Mouse (Mus musculus) myocyte (in vitro differentiated cells): Measurements from ENCODE around the gene Ago4. TPM values are rescaled to one million over a fixed set of nuclear protein-coding genes. Genes with fewer than 3 reads are reported as not detected.

Experiments used
- H3K27me3 ChIP-seq: one replicate; pipeline ENCODE4 v1.6.1; 2011; ENCODE audit not compliant: control insufficient read depth, insufficient read depth, insufficient read length
- H3K36me3 ChIP-seq: one replicate; pipeline ENCODE4 v1.6.1; 2011; ENCODE audit not compliant: control insufficient read depth, insufficient read depth
- H3K4me2 ChIP-seq: one replicate; pipeline ENCODE4 v1.6.1; 2011; ENCODE audit warnings: low read depth, control low read depth
- H3K4me3 ChIP-seq: one replicate; pipeline ENCODE4 v1.5.1; 2011; ENCODE audit warnings: mild to moderate bottlenecking, control low read depth, moderate library complexity
- H3K79me2 ChIP-seq: one replicate; pipeline ENCODE4 v1.6.1; 2011; ENCODE audit not compliant: control insufficient read depth, insufficient read depth
- H3ac ChIP-seq: one replicate; pipeline ENCODE4 v1.6.1; 2011; ENCODE audit not compliant: control insufficient read depth, insufficient read length
- CEBPB ChIP-seq: IDR thresholded peaks from 2 replicates; pipeline ENCODE4 v1.6.1; 2011; ENCODE audit warnings: mild to moderate bottlenecking, moderate library complexity; ENCODE audit not compliant: poor library complexity, insufficient read depth, severe bottlenecking
- E2F4 ChIP-seq: IDR thresholded peaks from one replicate; pipeline ENCODE4 v1.6.1; 2011; ENCODE audit warnings: mild to moderate bottlenecking, control low read depth, moderate library complexity; ENCODE audit not compliant: insufficient read depth
- MAX ChIP-seq: IDR thresholded peaks from one replicate; pipeline ENCODE4 v1.6.1; 2011; ENCODE audit warnings: low read depth, mild to moderate bottlenecking, control low read depth
- MYOD1 ChIP-seq, 3 experiments: IDR thresholded peaks; one replicate each; pipeline ENCODE4 v1.6.1; 2011; ENCODE audit warnings: control low read depth in 2 of 3, low read depth in 2 of 3, mild to moderate bottlenecking in 2 of 3, moderate library complexity in 1 of 3; ENCODE audit not compliant: insufficient read length in 2 of 3, control insufficient read depth in 1 of 3
- MYOG ChIP-seq, 3 experiments: IDR thresholded peaks; one replicate each; pipeline ENCODE4 v1.6.1; 2011; ENCODE audit warnings: control low read depth in 2 of 3, low read depth in 2 of 3, mild to moderate bottlenecking in 2 of 3; ENCODE audit not compliant: insufficient read length in 2 of 3, control insufficient read depth in 1 of 3, insufficient read depth in 1 of 3
- POLR2A ChIP-seq: IDR thresholded peaks from one replicate; pipeline ENCODE4 v1.6.1; 2011; ENCODE audit warnings: low read depth, mild to moderate bottlenecking, control low read depth, moderate library complexity; ENCODE audit not compliant: insufficient read length
- POLR2AphosphoS2 ChIP-seq: IDR thresholded peaks from one replicate; pipeline ENCODE4 v1.6.1; 2011; ENCODE audit warnings: low read depth, control low read depth; ENCODE audit not compliant: insufficient read length
- REST ChIP-seq: IDR thresholded peaks from one replicate; pipeline ENCODE4 v1.6.1; 2011; ENCODE audit warnings: mild to moderate bottlenecking, control low read depth, moderate library complexity; ENCODE audit not compliant: insufficient read depth, insufficient read length
- SRF ChIP-seq: IDR thresholded peaks from one replicate; pipeline ENCODE4 v1.6.1; 2011; ENCODE audit warnings: low read depth; ENCODE audit not compliant: control insufficient read depth, insufficient read length
- TCF12 ChIP-seq: IDR thresholded peaks from one replicate; pipeline ENCODE4 v1.6.1; 2011; ENCODE audit warnings: mild to moderate bottlenecking, control low read depth; ENCODE audit not compliant: poor library complexity, insufficient read depth, severe bottlenecking
- TCF3 ChIP-seq: IDR thresholded peaks from one replicate; pipeline ENCODE4 v1.6.1; 2011; ENCODE audit warnings: low read depth, control low read depth; ENCODE audit not compliant: insufficient read length
- USF1 ChIP-seq: IDR thresholded peaks from one replicate; pipeline ENCODE4 v1.6.1; 2011; ENCODE audit warnings: low read depth, mild to moderate bottlenecking, control low read depth, moderate library complexity
- polyA plus RNA-seq: library from polyadenylated mRNA; unstranded; fragments of >200 nt; fragmentation: generic; extraction: Trizol; gene quantifications from one replicate; pipeline ENCODE4 v1.2.1, GENCODE M21; 2012; ENCODE audit warnings: missing spikeins

Gene Ago4
- polyA plus RNA-seq, 1 experiment = 0.02 TPM

GRCm38 (mm10) chr4:126464892-126465235 lies 68.4 kb downstream of the Ago4 start:
- no peaks in the 10 kb centered on the region for H3K36me3 ChIP-seq
- no peak for TF ChIP-seq USF1
- no peak for TF ChIP-seq TCF12
- no peak for TF ChIP-seq SRF
- TF ChIP-seq MYOD1 (IDR thresholded peaks at IDR 0.05; ENCODE audit: control insufficient read depth in 1 of 3, insufficient read length in 2 of 3, low read depth in 2 of 3) = no peak
- H3ac ChIP-seq = no peak overlapping the region
- H3K4me2 ChIP-seq = no peak overlapping the region
- no peaks in the 10 kb centered on the region for H3K27me3 ChIP-seq
- H3K4me3 ChIP-seq = no peak overlapping the region
- no peaks in the 10 kb centered on the region for H3K79me2 ChIP-seq

- TF ChIP-seq MYOD1 (IDR thresholded peaks at IDR 0.05; ENCODE audit: control insufficient read depth in 1 of 3, insufficient read length in 2 of 3, low read depth in 2 of 3) (no peak), MAX (no peak), SRF (no peak), POLR2AphosphoS2 (no peak), REST (no peak), E2F4 (no peak), TCF12 (no peak), CEBPB (no peak), TCF3 (no peak), USF1 (no peak), MYOG (IDR thresholded peaks at IDR 0.05; ENCODE audit: control insufficient read depth in 1 of 3, insufficient read depth in 1 of 3, insufficient read length in 2 of 3, low read depth in 2 of 3) (no peak)
- Histone ChIP-seq H3K4me3 (no peak overlapping the region), H3ac (no peak overlapping the region), H3K79me2 (no peaks in the 10 kb centered on the region), H3K27me3 (no peaks in the 10 kb centered on the region), H3K36me3 (no peaks in the 10 kb centered on the region), H3K4me2 (no peak overlapping the region)
Observed at GRCm38 (mm10) chr4:126464189-126464891, 68.9 kb downstream of the Ago4 start.

GRCm38 (mm10) chr4:126455441-126455840 lies 77.8 kb downstream of the Ago4 start:
- Histone ChIP-seq H3K4me2 (no peak overlapping the region), H3K79me2 (no peaks in the 10 kb centered on the region), H3K4me3 (no peak overlapping the region), H3K36me3 (no peaks in the 10 kb centered on the region), H3K27me3 (no peaks in the 10 kb centered on the region), H3ac (no peak overlapping the region)
- TF ChIP-seq POLR2AphosphoS2 = no peak
- no peak for TF ChIP-seq CEBPB
- no peak for TF ChIP-seq USF1
- TF ChIP-seq E2F4 = no peak
- TF ChIP-seq MAX = no peak
- TF ChIP-seq MYOG (IDR thresholded peaks at IDR 0.05; ENCODE audit: control insufficient read depth in 1 of 3, insufficient read depth in 1 of 3, insufficient read length in 2 of 3, low read depth in 2 of 3) = no peak

GRCm38 (mm10) chr4:126454547-126455254 lies 78.6 kb downstream of the Ago4 start:
- H3K79me2 ChIP-seq = no peaks in the 10 kb centered on the region
- no peak overlapping the region for H3ac ChIP-seq
- no peak overlapping the region for H3K4me2 ChIP-seq
- no peak overlapping the region for H3K4me3 ChIP-seq
- no peaks in the 10 kb centered on the region for H3K27me3 ChIP-seq
- TF ChIP-seq POLR2A (no peak), USF1 (no peak), CEBPB (no peak), MAX (no peak)
- no peaks in the 10 kb centered on the region for H3K36me3 ChIP-seq

DNA sequence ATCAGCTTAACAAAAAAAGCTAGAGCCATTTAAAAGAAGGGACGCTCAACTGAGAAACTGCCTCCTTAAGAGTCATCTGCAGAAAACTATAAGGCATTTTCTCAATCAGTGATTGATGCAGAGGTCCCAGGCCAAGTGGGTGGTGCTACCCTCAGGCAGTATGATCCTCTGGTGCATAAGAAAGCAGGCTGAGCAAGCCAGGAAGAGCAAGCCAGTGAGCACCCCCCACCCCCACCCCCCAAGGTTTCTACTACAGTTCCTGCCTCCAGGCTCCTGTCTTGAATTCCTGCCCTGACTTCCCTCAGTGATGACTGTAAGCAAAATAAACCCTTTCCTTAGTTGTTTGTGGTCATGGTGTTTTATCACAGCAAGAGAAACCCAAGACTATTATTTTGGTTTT lies 83.0 kb downstream of the Ago4 start:
- H3K79me2 ChIP-seq = no peaks in the 10 kb centered on the region
- H3K36me3 ChIP-seq = no peaks in the 10 kb centered on the region
- no peak overlapping the region for H3K4me3 ChIP-seq
- TF ChIP-seq SRF (no peak), TCF3 (no peak), MAX (no peak), POLR2AphosphoS2 (no peak), TCF12 (no peak), E2F4 (no peak), CEBPB (no peak), USF1 (no peak), POLR2A (no peak), MYOG (IDR thresholded peaks at IDR 0.05; ENCODE audit: control insufficient read depth in 1 of 3, insufficient read depth in 1 of 3, insufficient read length in 2 of 3, low read depth in 2 of 3) (no peak), MYOD1 (IDR thresholded peaks at IDR 0.05; ENCODE audit: control insufficient read depth in 1 of 3, insufficient read length in 2 of 3, low read depth in 2 of 3) (no peak)
- H3K4me2 ChIP-seq = no peak overlapping the region
- no peak overlapping the region for H3ac ChIP-seq
- H3K27me3 ChIP-seq = no peaks in the 10 kb centered on the region
